In genomic region chr3:50758106-50758505, GRCm38 (mm10) we compare ENCODE assay signal across 15 mouse cellular contexts.
"Had no signal": no experiment of that assay in that cellular context is flagged by ENCODE, and none has a peak within 500 bp of the region (broad histone marks: within the 10 kb centered on the region; RNA-seq: fewer than 3 reads in every experiment).

No protein-coding gene starts in this region.

- H3K27me3 ChIP-seq: neural tube, embryonic 13.5 days; neural tube, embryonic 15.5 days; stomach, embryonic 15.5 days had no signal

- H3K4me1 ChIP-seq: neural tube, embryonic 13.5 days; neural tube, embryonic 15.5 days; stomach, embryonic 15.5 days had no signal

- H3K9ac ChIP-seq: neural tube, embryonic 13.5 days; neural tube, embryonic 15.5 days; stomach, embryonic 15.5 days had no signal

- H3K4me3 ChIP-seq: neural tube, embryonic 13.5 days; neural tube, embryonic 15.5 days; stomach, embryonic 15.5 days had no signal

- H3K27ac ChIP-seq: neural tube, embryonic 13.5 days; neural tube, embryonic 15.5 days; stomach, embryonic 15.5 days; stomach, postnatal 0 days had no signal

- DNase-seq: retina, postnatal 1 day; right cerebral cortex, adult 18-20 months; right cerebral cortex, postnatal 14 days; right cerebral cortex, postnatal 25 days; right cerebral cortex, postnatal 4 days; spleen, adult 18-20 months; thymus, adult 18-20 months; thymus, adult 2 months; thymus, postnatal 14 days; thymus, postnatal 25 days; thymus, postnatal 36 days had no signal

- H3K9me3 ChIP-seq: neural tube, embryonic 13.5 days; neural tube, embryonic 15.5 days; stomach, embryonic 15.5 days had no signal

- H3K4me2 ChIP-seq: neural tube, embryonic 13.5 days; neural tube, embryonic 15.5 days; stomach, embryonic 15.5 days had no signal

- H3K36me3 ChIP-seq: neural tube, embryonic 13.5 days; neural tube, embryonic 15.5 days; stomach, embryonic 15.5 days had no signal
